Mouse (Mus musculus): Measurements from ENCODE around the gene Bpi. TPM values are rescaled to one million over a fixed set of nuclear protein-coding genes. Genes with fewer than 3 reads are reported as not detected.

The Bpi gene
- polyA plus RNA-seq, 1 experiment from 2014 or later: 0.11 TPM

DNA sequence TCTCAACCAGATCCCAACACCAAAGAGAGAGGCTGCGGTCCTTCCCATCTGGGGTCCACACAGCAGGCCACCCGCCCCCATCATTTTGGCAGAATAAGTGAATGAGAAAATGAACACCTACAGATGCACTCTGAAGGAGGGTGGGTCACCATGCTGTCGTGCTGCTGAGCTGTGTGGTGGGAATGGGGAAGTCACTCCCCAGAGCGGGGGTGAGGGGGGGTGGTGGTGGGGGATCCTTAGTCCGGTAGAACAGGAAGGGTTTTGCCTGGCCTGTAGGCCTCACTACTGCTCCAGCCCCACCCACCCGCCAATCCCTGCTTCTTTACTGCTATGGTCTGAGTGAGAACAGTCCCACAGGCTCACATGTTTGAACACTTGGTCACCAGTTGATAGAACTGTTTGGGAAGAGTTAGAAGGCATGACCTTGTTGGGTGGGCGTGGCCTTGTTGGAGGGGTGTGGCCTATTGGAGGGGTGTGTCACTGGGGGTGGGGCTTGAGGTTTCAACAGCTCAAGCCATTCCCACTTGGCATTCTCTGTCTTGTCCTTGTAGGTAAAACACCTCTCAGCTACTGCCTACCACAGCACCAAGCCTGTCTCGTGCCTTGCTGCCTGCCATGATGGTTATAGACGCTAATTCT is 36.3 kb upstream of the Bpi start:
- H3K9me3 ChIP-seq (ENCODE audit: control insufficient read depth, low read length): no peaks in the 10 kb centered on the region
- no peak for ATAC-seq (ENCODE audit: low read depth)
- no peak overlapping the region for H3K4me2 ChIP-seq (ENCODE audit: low read depth, low read length)
- WGBS: 85% methylated on average over 9 of the region's 9 CpGs
- no peak overlapping the region for H3K9ac ChIP-seq (replicated peaks; ENCODE audit: low read depth, low read length)
- H3K4me1 ChIP-seq (ENCODE audit: control insufficient read depth, insufficient read depth, low read length): 0 out of 2 replicates have a peak, but pooled peaks cover 4% of the 10 kb centered on the region
- no peaks in the 10 kb centered on the region for H3K36me3 ChIP-seq (ENCODE audit: control insufficient read depth, insufficient read depth, low read length)
- no peak overlapping the region for H3K4me3 ChIP-seq (ENCODE audit: low read depth, low read length)
- no peak overlapping the region for H3K27ac ChIP-seq (ENCODE audit: low read depth, low read length)
- H3K27me3 ChIP-seq (ENCODE audit: control insufficient read depth, insufficient read depth, low read length): no peaks in the 10 kb centered on the region

- no peak overlapping the region for H3K4me2 ChIP-seq (ENCODE audit: low read depth, low read length)
- no peaks in the 10 kb centered on the region for H3K9me3 ChIP-seq (ENCODE audit: control insufficient read depth, low read length)
- no peaks in the 10 kb centered on the region for H3K36me3 ChIP-seq (ENCODE audit: control insufficient read depth, insufficient read depth, low read length)
- no peaks in the 10 kb centered on the region for H3K27me3 ChIP-seq (ENCODE audit: control insufficient read depth, insufficient read depth, low read length)
- 0 out of 2 replicates have a peak, but pooled peaks cover 4% of the 10 kb centered on the region for H3K4me1 ChIP-seq (ENCODE audit: control insufficient read depth, insufficient read depth, low read length)
- ATAC-seq (ENCODE audit: low read depth): no peak; the same call in 1 of the 2 replicates
- 53% methylated on average over 4 of the region's 4 CpGs for WGBS
- no peak overlapping the region for H3K4me3 ChIP-seq (ENCODE audit: low read depth, low read length)
- no peak overlapping the region for H3K9ac ChIP-seq (replicated peaks; ENCODE audit: low read depth, low read length)
- no peak overlapping the region for H3K27ac ChIP-seq (ENCODE audit: low read depth, low read length)
Measured at GRCm38 (mm10) chr2:158222664-158223063, 35.2 kb upstream of the Bpi start.

- Histone ChIP-seq H3K36me3 (ENCODE audit: control insufficient read depth, insufficient read depth, low read length) (no peaks in the 10 kb centered on the region), H3K9ac (replicated peaks; ENCODE audit: low read depth, low read length) (no peak overlapping the region), H3K27me3 (ENCODE audit: control insufficient read depth, insufficient read depth, low read length) (no peaks in the 10 kb centered on the region), H3K4me1 (ENCODE audit: control insufficient read depth, insufficient read depth, low read length) (0 out of 2 replicates have a peak, but pooled peaks cover 4% of the 10 kb centered on the region), H3K27ac (ENCODE audit: low read depth, low read length) (no peak overlapping the region), H3K4me2 (ENCODE audit: low read depth, low read length) (no peak overlapping the region), H3K4me3 (ENCODE audit: low read depth, low read length) (no peak overlapping the region), H3K9me3 (ENCODE audit: control insufficient read depth, low read length) (no peaks in the 10 kb centered on the region)
- no peak for ATAC-seq (ENCODE audit: low read depth)
- 74% methylated on average over 3 of the region's 3 CpGs for WGBS
Measured at GRCm38 (mm10) chr2:158223497-158223896, 34.4 kb upstream of the Bpi start.

GRCm38 (mm10) chr2:158225301-158225700 is 32.6 kb upstream of the Bpi start:
- ATAC-seq (ENCODE audit: low read depth): no peak
- 75% methylated on average over 5 of the region's 5 CpGs for WGBS
- H3K27me3 ChIP-seq (ENCODE audit: control insufficient read depth, insufficient read depth, low read length): no peaks in the 10 kb centered on the region
- no peak overlapping the region for H3K4me2 ChIP-seq (ENCODE audit: low read depth, low read length)
- no peak overlapping the region for H3K9ac ChIP-seq (replicated peaks; ENCODE audit: low read depth, low read length)
- no peaks in the 10 kb centered on the region for H3K36me3 ChIP-seq (ENCODE audit: control insufficient read depth, insufficient read depth, low read length)
- H3K27ac ChIP-seq (ENCODE audit: low read depth, low read length): no peak overlapping the region
- peaks cover 15% of the 10 kb centered on the region for H3K4me1 ChIP-seq (ENCODE audit: control insufficient read depth, insufficient read depth, low read length)
- H3K9me3 ChIP-seq (ENCODE audit: control insufficient read depth, low read length): no peaks in the 10 kb centered on the region
- no peak overlapping the region for H3K4me3 ChIP-seq (ENCODE audit: low read depth, low read length)

DNA sequence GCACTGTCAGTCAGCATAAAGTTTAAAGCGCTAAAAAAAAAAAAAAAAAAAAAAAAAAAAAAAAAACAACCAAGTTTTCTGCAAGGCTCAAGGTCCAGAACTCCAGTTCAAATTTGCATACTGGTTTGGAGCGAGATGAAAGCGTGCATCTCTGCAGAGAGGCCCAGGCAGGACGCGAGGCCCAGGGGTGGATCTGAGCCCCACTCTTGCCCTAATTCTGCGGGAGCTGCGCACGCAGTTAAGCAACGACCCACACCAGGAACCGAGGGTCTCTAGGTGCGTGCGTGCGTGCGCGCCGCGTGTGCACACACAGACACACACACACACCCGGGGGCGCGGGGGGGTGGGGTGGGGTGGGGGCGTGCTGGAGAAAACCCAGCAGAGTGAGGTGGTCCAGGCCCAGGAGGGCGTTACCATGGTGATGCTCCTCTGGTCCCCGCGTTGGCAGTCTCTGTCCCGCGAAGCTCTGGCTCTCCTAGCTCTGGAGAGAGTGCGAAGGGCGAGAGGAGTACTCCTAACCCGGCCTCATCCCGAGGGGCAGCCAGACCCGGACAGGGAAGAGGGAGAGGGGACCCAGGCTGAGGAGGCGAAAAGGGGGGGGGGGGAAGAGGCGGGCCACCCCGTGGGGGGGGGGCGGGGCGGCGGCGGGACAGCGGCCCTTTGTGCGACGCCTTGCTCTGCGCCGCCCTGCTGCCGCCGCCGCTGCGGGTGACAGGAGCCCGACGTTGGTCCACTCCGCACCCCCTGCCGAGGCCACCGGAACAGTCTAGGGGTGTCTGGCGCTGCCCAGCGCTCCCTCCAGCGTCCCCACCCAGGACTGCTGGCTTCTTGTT is 29.0 kb upstream of the Bpi start, which contains the start of gene D630003M21Rik:
Gene D630003M21Rik (minus strand): TSS at position 553 of the 833 bp plus-strand sequence.
- ATAC-seq (ENCODE audit: low read depth): peak; percentile 84
- under 1% methylated on average over 35 of the region's 55 CpGs for WGBS
- no peaks in the 10 kb centered on the region for H3K9me3 ChIP-seq (ENCODE audit: control insufficient read depth, low read length)

DNA sequence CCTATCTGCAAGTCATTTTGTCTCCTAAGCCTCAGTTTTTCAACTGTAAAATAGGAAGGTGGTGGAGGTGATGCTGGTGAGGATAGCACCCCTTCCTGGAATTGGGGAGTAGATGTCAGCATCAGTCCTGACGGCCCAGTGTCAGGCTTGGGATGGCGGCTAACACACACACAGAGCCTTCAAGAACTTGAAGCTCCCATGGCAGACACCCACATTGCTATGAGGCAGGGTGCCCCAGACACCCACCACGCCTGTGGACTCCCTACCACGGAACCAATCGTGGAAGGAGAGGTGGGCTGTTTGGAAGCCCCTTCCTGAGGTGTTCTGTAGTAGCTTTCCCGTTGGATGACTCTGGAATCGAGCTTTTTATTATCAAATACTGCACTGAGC is 28.4 kb upstream of the Bpi start:
- no peaks in the 10 kb centered on the region for H3K9me3 ChIP-seq (ENCODE audit: control insufficient read depth, low read length)
- WGBS: 17% methylated on average over 7 of the region's 7 CpGs
- peak overlapping the region; percentile 83 for H3K4me2 ChIP-seq (ENCODE audit: low read depth, low read length)

More for the DNA sequence above, 29.0 kb upstream of the Bpi start, which contains the start of gene D630003M21Rik:
- Histone ChIP-seq H3K4me2 (ENCODE audit: low read depth, low read length) (peak within 1 kb of the TSS; percentile 83), H3K27me3 (ENCODE audit: control insufficient read depth, insufficient read depth, low read length) (no peaks in the 10 kb centered on the region), H3K9ac (replicated peaks; ENCODE audit: low read depth, low read length) (peak within 1 kb of the TSS; percentile 59), H3K27ac (ENCODE audit: low read depth, low read length) (peak within 1 kb of the TSS; percentile 60; the same call in 1 of the 2 replicates), H3K4me1 (ENCODE audit: control insufficient read depth, insufficient read depth, low read length) (peaks cover 11% of the 10 kb centered on the region), H3K36me3 (ENCODE audit: control insufficient read depth, insufficient read depth, low read length) (no peaks in the 10 kb centered on the region), H3K4me3 (ENCODE audit: low read depth, low read length) (peak within 1 kb of the TSS; percentile 37)

DNA sequence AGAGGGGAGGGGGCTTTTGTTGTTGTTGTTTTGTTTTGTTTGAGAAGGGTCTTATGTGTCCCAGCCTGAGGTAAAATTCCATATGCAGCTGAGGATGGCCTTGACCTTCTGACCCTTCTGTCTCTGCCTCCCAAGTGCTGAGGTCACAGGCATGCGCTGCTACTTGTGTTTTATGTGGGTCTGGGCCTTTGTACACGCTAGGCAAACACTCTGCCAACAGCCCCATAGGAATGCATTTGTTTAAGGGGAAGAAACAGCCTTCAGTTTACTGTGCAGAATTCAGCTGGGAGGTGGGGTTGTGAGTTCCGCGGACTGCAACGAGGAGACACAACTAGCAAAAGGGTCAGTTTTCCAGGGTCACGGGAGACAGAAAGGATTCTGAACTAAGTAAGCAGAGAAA is 27.3 kb upstream of the Bpi start:
- Histone ChIP-seq H3K4me2 (ENCODE audit: low read depth, low read length) (no peak overlapping the region), H3K27me3 (ENCODE audit: control insufficient read depth, insufficient read depth, low read length) (no peaks in the 10 kb centered on the region), H3K4me1 (ENCODE audit: control insufficient read depth, insufficient read depth, low read length) (peaks cover 11% of the 10 kb centered on the region), H3K36me3 (ENCODE audit: control insufficient read depth, insufficient read depth, low read length) (no peaks in the 10 kb centered on the region), H3K27ac (ENCODE audit: low read depth, low read length) (no peak overlapping the region), H3K9me3 (ENCODE audit: control insufficient read depth, low read length) (no peaks in the 10 kb centered on the region), H3K4me3 (ENCODE audit: low read depth, low read length) (no peak overlapping the region), H3K9ac (replicated peaks; ENCODE audit: low read depth, low read length) (no peak overlapping the region)
- ATAC-seq (ENCODE audit: low read depth): no peak
- 25% methylated on average over 6 of the region's 6 CpGs for whole genome bisulfite sequencing

More for the DNA sequence above, 28.4 kb upstream of the Bpi start:
- H3K4me1 ChIP-seq (ENCODE audit: control insufficient read depth, insufficient read depth, low read length): peaks cover 11% of the 10 kb centered on the region
- H3K36me3 ChIP-seq (ENCODE audit: control insufficient read depth, insufficient read depth, low read length): no peaks in the 10 kb centered on the region
- H3K4me3 ChIP-seq (ENCODE audit: low read depth, low read length): peak overlapping the region; percentile 37
- peak; percentile 29; the same call in 1 of the 2 replicates for ATAC-seq (ENCODE audit: low read depth)
- H3K27me3 ChIP-seq (ENCODE audit: control insufficient read depth, insufficient read depth, low read length): no peaks in the 10 kb centered on the region
- H3K27ac ChIP-seq (ENCODE audit: low read depth, low read length): peak overlapping the region; percentile 60; the same call in 1 of the 2 replicates
- H3K9ac ChIP-seq (replicated peaks; ENCODE audit: low read depth, low read length): peak overlapping the region; percentile 59

DNA sequence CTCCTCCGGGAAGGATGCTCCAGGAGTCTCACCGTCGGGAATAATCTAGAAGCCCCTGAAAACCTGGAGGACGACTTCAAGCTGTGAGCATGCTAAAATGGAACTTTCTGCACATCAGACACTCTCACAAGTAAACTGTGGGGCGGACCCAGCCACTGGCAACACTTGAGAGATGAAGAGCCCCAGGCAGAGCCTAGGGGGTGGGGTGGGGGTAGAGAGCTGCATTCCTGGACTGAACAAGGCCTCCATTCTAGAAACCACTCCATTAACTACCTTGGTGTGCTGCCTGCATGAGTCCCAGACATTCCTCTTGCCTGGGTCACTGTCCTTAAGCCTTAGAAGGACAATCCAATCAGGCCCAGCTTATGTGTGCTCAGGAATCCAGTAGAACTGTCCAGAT is 26.8 kb upstream of the Bpi start:
- Histone ChIP-seq H3K4me3 (ENCODE audit: low read depth, low read length) (no peak overlapping the region), H3K9ac (replicated peaks; ENCODE audit: low read depth, low read length) (no peak overlapping the region), H3K4me2 (ENCODE audit: low read depth, low read length) (no peak overlapping the region), H3K9me3 (ENCODE audit: control insufficient read depth, low read length) (no peaks in the 10 kb centered on the region), H3K36me3 (ENCODE audit: control insufficient read depth, insufficient read depth, low read length) (no peaks in the 10 kb centered on the region), H3K27ac (ENCODE audit: low read depth, low read length) (no peak overlapping the region), H3K4me1 (ENCODE audit: control insufficient read depth, insufficient read depth, low read length) (peaks cover 11% of the 10 kb centered on the region), H3K27me3 (ENCODE audit: control insufficient read depth, insufficient read depth, low read length) (no peaks in the 10 kb centered on the region)
- 51% methylated on average over 5 of the region's 5 CpGs for WGBS
- ATAC-seq (ENCODE audit: low read depth): no peak

DNA sequence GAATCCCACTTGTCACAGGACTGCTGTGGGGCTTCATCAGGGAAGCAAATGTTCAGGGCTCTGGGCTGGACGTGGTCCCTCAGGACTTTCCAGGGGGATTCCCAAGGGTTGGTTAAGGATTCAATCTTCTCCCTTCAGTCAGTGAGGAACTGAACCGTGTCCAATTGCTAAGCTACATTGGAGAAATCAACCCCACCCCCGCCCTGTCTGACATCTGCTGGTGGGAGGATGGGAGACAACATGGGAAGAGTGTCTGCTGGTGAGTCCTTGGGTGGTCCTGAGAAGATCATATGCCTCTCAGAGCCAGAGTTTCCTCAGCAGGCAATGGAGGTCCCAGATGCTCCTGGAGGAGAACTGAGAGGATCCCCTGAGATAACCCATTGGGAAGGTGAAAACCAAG is 25.5 kb upstream of the Bpi start:
- Histone ChIP-seq H3K9me3 (ENCODE audit: control insufficient read depth, low read length) (no peaks in the 10 kb centered on the region), H3K36me3 (ENCODE audit: control insufficient read depth, insufficient read depth, low read length) (no peaks in the 10 kb centered on the region), H3K27ac (ENCODE audit: low read depth, low read length) (no peak overlapping the region), H3K4me1 (ENCODE audit: control insufficient read depth, insufficient read depth, low read length) (peaks cover 11% of the 10 kb centered on the region), H3K4me3 (ENCODE audit: low read depth, low read length) (no peak overlapping the region), H3K4me2 (ENCODE audit: low read depth, low read length) (no peak overlapping the region), H3K9ac (replicated peaks; ENCODE audit: low read depth, low read length) (no peak overlapping the region), H3K27me3 (ENCODE audit: control insufficient read depth, insufficient read depth, low read length) (no peaks in the 10 kb centered on the region)
- 67% methylated on average over 3 of the region's 3 CpGs for WGBS
- ATAC-seq (ENCODE audit: low read depth): no peak
